Mouse (Mus musculus) liver, postnatal 0 days (tissue): ENCODE data around the gene Znrf1. TPM values are rescaled to one million over a fixed set of nuclear protein-coding genes. Genes with fewer than 3 reads are reported as not detected.

ENCODE experiments used
- ATAC-seq: fragments of 200-750 bp; cut with Nextera tagmentation; 2 replicates; pipeline ENCODE4 v1.8.0; 2017; ENCODE audit warnings: mild to moderate bottlenecking, moderate library complexity
- DNase-seq: peaks from one replicate; pipeline ENCODE4 v3.0.0-alpha.2; 2016
- H3K27ac ChIP-seq: fragments of 300-500 bp; sonication (generic); 2 replicates; pipeline ENCODE4 v1.5.1; 2014; ENCODE audit warnings: antibody characterized with exemption, moderate library complexity, mild to moderate bottlenecking, low read depth
- H3K27me3 ChIP-seq: fragments of 300-500 bp; sonication (generic); 2 replicates; pipeline ENCODE4 v1.6.1; 2014; ENCODE audit warnings: low read length, control low read depth, mixed read lengths; ENCODE audit not compliant: insufficient read depth
- H3K36me3 ChIP-seq: fragments of 300-500 bp; sonication (generic); replicated peaks from 2 replicates; pipeline ENCODE4 v1.6.1; 2014; ENCODE audit warnings: mild to moderate bottlenecking, control low read depth, low read length, moderate library complexity, mixed read lengths; ENCODE audit not compliant: insufficient read depth
- H3K4me1 ChIP-seq: fragments of 300-500 bp; sonication (generic); 2 replicates; pipeline ENCODE4 v1.6.1; 2014; ENCODE audit warnings: antibody characterized with exemption, mild to moderate bottlenecking, control low read depth; ENCODE audit not compliant: insufficient read depth
- H3K4me2 ChIP-seq: fragments of 300-500 bp; sonication (generic); 2 replicates; pipeline ENCODE4 v1.6.1; 2014; ENCODE audit warnings: low read depth, mild to moderate bottlenecking, low read length, moderate library complexity, mixed read lengths
- H3K4me3 ChIP-seq: fragments of 300-500 bp; sonication (generic); 2 replicates; pipeline ENCODE4 v1.5.1; 2014; ENCODE audit warnings: low read depth, low read length
- H3K9ac ChIP-seq: fragments of 300-500 bp; sonication (generic); replicated peaks from 2 replicates; pipeline ENCODE4 v1.6.1; 2014; ENCODE audit warnings: mild to moderate bottlenecking, moderate library complexity
- H3K9me3 ChIP-seq: fragments of 300-500 bp; sonication (generic); 2 replicates; pipeline ENCODE4 v1.6.1; 2016; ENCODE audit warnings: mild to moderate bottlenecking, control low read depth, low read length, mixed read lengths
- CTCF ChIP-seq: sonication (generic); IDR thresholded peaks from 2 replicates; pipeline ENCODE4 v1.5.1; 2016; ENCODE audit warnings: antibody characterized with exemption, low read depth
- EP300 ChIP-seq: IDR thresholded peaks from 2 replicates; pipeline ENCODE4 v1.6.1; 2016; ENCODE audit warnings: antibody characterized with exemption, low read depth, mild to moderate bottlenecking
- WGBS: fragments of 180-500 bp; shearing (Covaris S2); extraction: QIAGEN DNeasy Blood & Tissue Kit; methylation state at CpG from one replicate; pipeline ENCODE4 v1.1.7; 2014; ENCODE audit not compliant: insufficient replicate concordance; 5-methylcytosine and 5-hydroxymethylcytosine counted together
- polyA plus RNA-seq: library from polyadenylated mRNA; unstranded; fragments of >200 nt; fragmentation: Nextera tagmentation; extraction: Ambion mirVana; gene quantifications from 2 replicates; pipeline ENCODE4 v1.2.1, GENCODE M21; 2015

Znrf1 gene
- polyA plus RNA-seq, 1 experiment from 2014 or later = 6.3 TPM

GRCm38 (mm10) chr8:111631589-111631988 lies 95.7 kb downstream of the Znrf1 start:
- ATAC-seq = no peak
- 81% methylated on average over 8 of the region's 8 CpGs for WGBS
- DNase-seq = no peak

GRCm38 (mm10) chr8:111632976-111633375 lies 97.1 kb downstream of the Znrf1 start:
- Histone ChIP-seq H3K4me1 (no peaks in the 10 kb centered on the region), H3K9ac (no peak overlapping the region), H3K9me3 (peaks cover 3% of the 10 kb centered on the region; the same call in 1 of the 2 replicates), H3K4me3 (no peak overlapping the region), H3K27ac (no peak overlapping the region), H3K27me3 (no peaks in the 10 kb centered on the region), H3K4me2 (no peak overlapping the region), H3K36me3 (no peaks in the 10 kb centered on the region)
- WGBS = 69% methylated on average over 3 of the region's 3 CpGs
- no peak for DNase-seq
- no peak for ATAC-seq
- TF ChIP-seq CTCF (no peak), EP300 (no peak)

More at GRCm38 (mm10) chr8:111631589-111631988, 95.7 kb downstream of the Znrf1 start:
- H3K9me3 ChIP-seq = peaks cover 3% of the 10 kb centered on the region; the same call in 1 of the 2 replicates
- H3K9ac ChIP-seq = no peak overlapping the region
- no peak overlapping the region for H3K27ac ChIP-seq
- TF ChIP-seq CTCF (no peak), EP300 (no peak)
- H3K36me3 ChIP-seq = no peaks in the 10 kb centered on the region
- no peak overlapping the region for H3K4me2 ChIP-seq
- H3K4me3 ChIP-seq = no peak overlapping the region
- H3K27me3 ChIP-seq = no peaks in the 10 kb centered on the region
- no peaks in the 10 kb centered on the region for H3K4me1 ChIP-seq

- no peaks in the 10 kb centered on the region for H3K36me3 ChIP-seq
- TF ChIP-seq EP300 (no peak), CTCF (no peak)
- H3K4me2 ChIP-seq = no peak overlapping the region
- no peak overlapping the region for H3K9ac ChIP-seq
- peaks cover 9% of the 10 kb centered on the region for H3K4me1 ChIP-seq
- DNase-seq (no peak), ATAC-seq (no peak)
- no peak overlapping the region for H3K27ac ChIP-seq
- H3K4me3 ChIP-seq = no peak overlapping the region
- peaks cover 3% of the 10 kb centered on the region; the same call in 1 of the 2 replicates for H3K9me3 ChIP-seq
- H3K27me3 ChIP-seq = no peaks in the 10 kb centered on the region
These were observed 102.2 kb downstream of the Znrf1 start for GRCm38 (mm10) chr8:111638086-111638485.

GRCm38 (mm10) chr8:111641064-111641463 lies 105.2 kb downstream of the Znrf1 start:
- no peak overlapping the region for H3K9ac ChIP-seq
- WGBS = 93% methylated on average over 2 of the region's 2 CpGs
- DNase-seq (no peak), ATAC-seq (no peak)
- peaks cover 12% of the 10 kb centered on the region for H3K4me1 ChIP-seq
- no peak for TF ChIP-seq EP300
- TF ChIP-seq CTCF = no peak
- H3K27me3 ChIP-seq = no peaks in the 10 kb centered on the region
- no peak overlapping the region for H3K4me2 ChIP-seq
- H3K9me3 ChIP-seq = no peaks in the 10 kb centered on the region
- H3K36me3 ChIP-seq = no peaks in the 10 kb centered on the region
- no peak overlapping the region for H3K27ac ChIP-seq
- no peak overlapping the region for H3K4me3 ChIP-seq

GRCm38 (mm10) chr8:111642496-111642895 lies 106.6 kb downstream of the Znrf1 start:
- Histone ChIP-seq H3K9me3 (no peaks in the 10 kb centered on the region), H3K4me3 (peak overlapping the region; percentile 85), H3K9ac (peak overlapping the region; percentile 95), H3K4me1 (peaks cover 15% of the 10 kb centered on the region), H3K36me3 (no peaks in the 10 kb centered on the region), H3K4me2 (peak overlapping the region; percentile 97), H3K27ac (peak overlapping the region; percentile 99), H3K27me3 (no peaks in the 10 kb centered on the region)
- WGBS = 4% methylated on average over 5 of the region's 5 CpGs
- no peak for ATAC-seq
- TF ChIP-seq EP300 (peak; percentile 83), CTCF (no peak)
- DNase-seq = peak; percentile 46

- Histone ChIP-seq H3K9me3 (no peaks in the 10 kb centered on the region), H3K4me2 (peak overlapping the region; percentile 97), H3K4me3 (peak overlapping the region; percentile 85), H3K27ac (peak overlapping the region; percentile 99), H3K36me3 (no peaks in the 10 kb centered on the region), H3K27me3 (no peaks in the 10 kb centered on the region), H3K9ac (peak overlapping the region; percentile 95), H3K4me1 (peaks cover 15% of the 10 kb centered on the region)
- 1% methylated on average over 5 of the region's 5 CpGs for WGBS
- ATAC-seq (peak; percentile 16), DNase-seq (no peak)
- TF ChIP-seq CTCF (no peak), EP300 (no peak)
These were observed 107.0 kb downstream of the Znrf1 start for GRCm38 (mm10) chr8:111642939-111643263.
